Mouse (Mus musculus) olfactory bulb, adult 2 months (tissue): ENCODE data around the gene Cramp1l. TPM values are rescaled to one million over a fixed set of nuclear protein-coding genes. Genes with fewer than 3 reads are reported as not detected.

ENCODE experiments used
- H3K27ac ChIP-seq: fragments of 200-500 bp; 2 replicates; pipeline ENCODE4 v1.5.1; 2012; ENCODE audit warnings: low read depth, low read length; ENCODE audit not compliant: insufficient read depth
- H3K4me1 ChIP-seq: fragments of 200-500 bp; 2 replicates; pipeline ENCODE4 v1.6.1; 2012; ENCODE audit warnings: low read length; ENCODE audit not compliant: control insufficient read depth, insufficient read depth
- H3K4me3 ChIP-seq: fragments of 200-500 bp; 2 replicates; pipeline ENCODE4 v1.5.1; 2012; ENCODE audit warnings: mild to moderate bottlenecking, low read depth, low read length, moderate library complexity; ENCODE audit not compliant: insufficient read depth
- CTCF ChIP-seq: fragments of 200-500 bp; IDR thresholded peaks from 2 replicates; pipeline ENCODE4 v1.5.1; 2012; ENCODE audit warnings: low read depth, mild to moderate bottlenecking, low read length, moderate library complexity; ENCODE audit not compliant: insufficient read depth
- POLR2A ChIP-seq: fragments of 200-500 bp; IDR thresholded peaks from 2 replicates; pipeline ENCODE4 v1.6.1; 2012; ENCODE audit warnings: mild to moderate bottlenecking, low read depth, low read length, moderate library complexity; ENCODE audit not compliant: insufficient read depth
- WGBS: fragments of 180-500 bp; shearing (Covaris S2); methylation state at CpG from one replicate; pipeline ENCODE4 v1.1.7; 2018; 5-methylcytosine and 5-hydroxymethylcytosine counted together
- polyA plus RNA-seq: library from polyadenylated mRNA; stranded (reverse); fragments of >200 nt; gene quantifications from 2 replicates; pipeline ENCODE4 v1.2.4, GENCODE M21; 2012; ENCODE audit warnings: low replicate concordance; ENCODE audit not compliant: missing spikeins, insufficient read depth, insufficient read length

Gene Cramp1l
- polyA plus RNA-seq, 1 experiment = not detected

GRCm38 (mm10) chr17:24937266-24937665 lies 78.3 kb downstream of the Cramp1l start:
- Histone ChIP-seq H3K4me1 (peaks cover 5% of the 10 kb centered on the region; the same call in 1 of the 2 replicates), H3K4me3 (peak overlapping the region; percentile 69), H3K27ac (peak overlapping the region; percentile 77)
- TF ChIP-seq POLR2A (no peak), CTCF (no peak)
- 44% methylated on average over 6 of the region's 6 CpGs for WGBS

- WGBS = under 1% methylated on average over 78 of the region's 78 CpGs
- H3K4me1 ChIP-seq = peaks cover 5% of the 10 kb centered on the region; the same call in 1 of the 2 replicates
- H3K27ac ChIP-seq = peak within 1 kb of the TSS; percentile 77
- TF ChIP-seq CTCF (no peak), POLR2A (peak; percentile 77)
- H3K4me3 ChIP-seq = peak within 1 kb of the TSS; percentile 69
Observed at GRCm38 (mm10) chr17:24936259-24937237, 79.0 kb downstream of the Cramp1l start, which contains the start of gene Mapk8ip3. Gene Mapk8ip3 (minus strand): TSS chr17:24936977.

GRCm38 (mm10) chr17:24935666-24936065 lies 79.9 kb downstream of the Cramp1l start:
- Histone ChIP-seq H3K4me3 (peak overlapping the region; percentile 41), H3K4me1 (peaks cover 5% of the 10 kb centered on the region; the same call in 1 of the 2 replicates), H3K27ac (no peak overlapping the region)
- TF ChIP-seq POLR2A (no peak), CTCF (no peak)

- WGBS = 50% methylated on average over 4 of the region's 4 CpGs
- Histone ChIP-seq H3K4me1 (peaks cover 5% of the 10 kb centered on the region; the same call in 1 of the 2 replicates), H3K27ac (no peak overlapping the region), H3K4me3 (peak overlapping the region; percentile 37; the same call in 1 of the 2 replicates)
- TF ChIP-seq POLR2A = no peak
- TF ChIP-seq CTCF = no peak
Observed at GRCm38 (mm10) chr17:24934926-24935325, 80.7 kb downstream of the Cramp1l start.

DNA sequence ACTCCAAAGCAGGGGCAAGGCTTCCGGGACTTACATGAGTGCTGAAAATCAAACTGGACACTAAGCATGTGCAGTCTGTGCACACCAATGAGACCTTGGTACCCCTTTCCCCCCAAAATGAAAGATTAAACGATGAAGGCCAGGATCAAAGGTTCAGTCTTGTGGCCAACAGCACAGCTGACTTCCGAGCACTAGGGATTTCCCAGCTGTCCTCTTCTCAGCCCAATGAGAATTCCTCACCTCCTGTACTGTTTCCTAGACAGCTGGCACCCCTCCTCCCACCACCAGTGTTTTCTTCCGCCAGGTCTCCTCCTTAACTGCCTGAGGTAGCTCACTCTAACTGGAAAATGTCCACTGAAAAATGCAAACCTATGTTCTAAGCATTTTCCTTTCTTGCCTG lies 82.4 kb downstream of the Cramp1l start:
- 56% methylated on average over 4 of the region's 4 CpGs for WGBS
- no peak overlapping the region for H3K4me3 ChIP-seq

DNA sequence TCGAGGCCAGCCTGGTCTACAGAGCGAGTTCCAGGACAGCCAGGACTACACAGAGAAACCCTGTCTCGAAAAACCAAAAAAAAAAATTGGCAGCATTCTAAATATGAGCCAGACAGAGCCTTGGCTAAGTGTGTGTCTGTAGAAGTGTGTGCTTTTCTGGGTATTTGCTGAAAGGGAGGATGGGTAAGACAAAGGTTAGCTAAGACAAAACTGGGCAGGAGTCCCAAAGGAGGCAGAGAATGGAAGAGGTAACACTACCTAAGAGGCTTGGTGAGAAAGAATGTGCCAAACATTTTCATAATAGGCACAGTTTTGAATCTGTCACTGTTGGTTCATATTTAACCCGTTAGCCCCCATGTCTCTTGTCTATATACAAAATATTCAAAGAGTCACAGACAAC lies 83.2 kb downstream of the Cramp1l start:
- TF ChIP-seq POLR2A (no peak), CTCF (no peak)
- Histone ChIP-seq H3K27ac (no peak overlapping the region), H3K4me3 (no peak overlapping the region), H3K4me1 (peaks cover 5% of the 10 kb centered on the region; the same call in 1 of the 2 replicates)
- WGBS = 80% methylated on average over 4 of the region's 4 CpGs

More for the DNA sequence above, 82.4 kb downstream of the Cramp1l start:
- no peak for TF ChIP-seq POLR2A
- no peak for TF ChIP-seq CTCF
- no peak overlapping the region for H3K27ac ChIP-seq
- H3K4me1 ChIP-seq = peaks cover 5% of the 10 kb centered on the region; the same call in 1 of the 2 replicates

GRCm38 (mm10) chr17:24929506-24929905 lies 86.1 kb downstream of the Cramp1l start:
- 68% methylated on average over 1 of the region's 1 CpGs for WGBS
- H3K4me1 ChIP-seq = peaks cover 3% of the 10 kb centered on the region; the same call in 1 of the 2 replicates
- TF ChIP-seq CTCF (no peak), POLR2A (no peak)
- no peak overlapping the region for H3K4me3 ChIP-seq
- H3K27ac ChIP-seq = no peak overlapping the region

GRCm38 (mm10) chr17:24923246-24923645 lies 92.3 kb downstream of the Cramp1l start:
- no peaks in the 10 kb centered on the region for H3K4me1 ChIP-seq
- H3K4me3 ChIP-seq = no peak overlapping the region
- 93% methylated on average over 1 of the region's 1 CpGs for WGBS
- no peak overlapping the region for H3K27ac ChIP-seq
- TF ChIP-seq CTCF (no peak), POLR2A (no peak)

GRCm38 (mm10) chr17:24913984-24914383 lies 101.6 kb downstream of the Cramp1l start:
- no peak for TF ChIP-seq POLR2A
- no peak for TF ChIP-seq CTCF
- H3K4me1 ChIP-seq = peaks cover 3% of the 10 kb centered on the region; the same call in 1 of the 2 replicates
- H3K27ac ChIP-seq = no peak overlapping the region

More at GRCm38 (mm10) chr17:24913984-24914383, 101.6 kb downstream of the Cramp1l start:
- H3K4me3 ChIP-seq = no peak overlapping the region

Other genes with a start within 250 kb of the Cramp1l start
- gene Meiob, start 211.5 kb downstream of the Cramp1l start, polyA plus RNA-seq = not detected in 2 replicates
- not detected in 2 replicates for gene Hagh, start 175.6 kb downstream of the Cramp1l start, polyA plus RNA-seq
- gene Fahd1, start 165.4 kb downstream of the Cramp1l start, polyA plus RNA-seq = not detected in 2 replicates
- not detected in 2 replicates for gene Igfals, start 149.8 kb downstream of the Cramp1l start, polyA plus RNA-seq
- not detected in 2 replicates for gene Nubp2, start 129.4 kb downstream of the Cramp1l start, polyA plus RNA-seq
- gene Spsb3, start 129.1 kb downstream of the Cramp1l start, polyA plus RNA-seq = not detected in 2 replicates
- gene Eme2, start 120.7 kb downstream of the Cramp1l start, polyA plus RNA-seq = not detected in 2 replicates
- not detected in 2 replicates for gene Mrps34, start 120.7 kb downstream of the Cramp1l start, polyA plus RNA-seq
- not detected in 2 replicates for gene Nme3, start 119.3 kb downstream of the Cramp1l start, polyA plus RNA-seq
- gene Mapk8ip3, start 78.8 kb downstream of the Cramp1l start, polyA plus RNA-seq = 307 TPM in 1 of 2 replicates, not detected in the other
- not detected in 2 replicates for gene Jpt2, start 55.1 kb downstream of the Cramp1l start, polyA plus RNA-seq
- not detected in 2 replicates for gene Ift140, start 297 bp upstream of the Cramp1l start, polyA plus RNA-seq
- gene Tmem204, start 67.8 kb upstream of the Cramp1l start, polyA plus RNA-seq = not detected in 2 replicates
- not detected in 2 replicates for gene Telo2, start 100.2 kb upstream of the Cramp1l start, polyA plus RNA-seq
- gene Ptx4, start 105.0 kb upstream of the Cramp1l start, polyA plus RNA-seq = not detected in 2 replicates
- not detected in 2 replicates for gene Clcn7, start 117.6 kb upstream of the Cramp1l start, polyA plus RNA-seq
- gene Ccdc154, start 146.7 kb upstream of the Cramp1l start, polyA plus RNA-seq = not detected in 2 replicates
- gene Gm38655, start 159.7 kb upstream of the Cramp1l start, polyA plus RNA-seq = not detected in 2 replicates
- not detected in 2 replicates for gene BC003965, start 168.8 kb upstream of the Cramp1l start, polyA plus RNA-seq
- not detected in 2 replicates for gene Unkl, start 172.6 kb upstream of the Cramp1l start, polyA plus RNA-seq
- not detected in 2 replicates for gene Gnptg, start 224.3 kb upstream of the Cramp1l start, polyA plus RNA-seq
- gene Tsr3, start 224.4 kb upstream of the Cramp1l start, polyA plus RNA-seq = not detected in 2 replicates
- not detected in 2 replicates for gene Baiap3, start 240.6 kb upstream of the Cramp1l start, polyA plus RNA-seq